Mouse (Mus musculus): ENCODE results near the gene Brd3. TPM values are rescaled to one million over a fixed set of nuclear protein-coding genes. Genes with fewer than 3 reads are reported as not detected.

The Brd3 gene
- total and polyA plus RNA-seq, 3 experiments, result 10.7 to 46.9 (median 38.7) TPM

- Histone ChIP-seq H3K27me3 (ENCODE audit: control insufficient read depth in 1 of 2, insufficient read depth in 2 of 2, low read length in 2 of 2) (no peaks in the 10 kb centered on the region), H3K36me3 (ENCODE audit: control insufficient read depth in 1 of 2, insufficient read depth in 2 of 2, low read length in 2 of 2) (peaks cover 0 to 11% of the 10 kb centered on the region in 2 experiments; a peak in 1 of 4 replicates), H3K4me3 (ENCODE audit: control insufficient read depth in 1 of 2, insufficient read depth in 1 of 2, low read depth in 2 of 2, low read length in 2 of 2) (peak overlapping the region; percentile 67 to 88), H3K9ac (ENCODE audit: control insufficient read depth, low read depth, low read length, poor library complexity, severe bottlenecking) (peak overlapping the region; percentile 87), H3K27ac (ENCODE audit: control insufficient read depth, low read depth, low read length) (no peak overlapping the region), H3K79me2 (ENCODE audit: control insufficient read depth, insufficient read depth, low read length, poor library complexity) (peaks cover 15% of the 10 kb centered on the region), H3K4me1 (ENCODE audit: control insufficient read depth in 1 of 2, insufficient read depth in 2 of 2, low read length in 2 of 2) (peaks cover 3 to 12% of the 10 kb centered on the region in 2 experiments), H3K9me3 (replicated peaks; ENCODE audit: insufficient read depth, low read length) (no peaks in the 10 kb centered on the region)
- TF ChIP-seq POLR2A (IDR thresholded peaks at IDR 0.05; ENCODE audit: control insufficient read depth in 1 of 2, insufficient read depth in 1 of 2, low read depth in 1 of 2, low read length in 2 of 2, poor library complexity in 1 of 2) (no peak), SMC3 (IDR thresholded peaks at IDR 0.05; ENCODE audit: low read depth, low read length) (no peak), NRF1 (IDR thresholded peaks at IDR 0.05; ENCODE audit: insufficient read depth, low read depth, low read length, poor library complexity, severe bottlenecking) (no peak), ETS1 (IDR thresholded peaks at IDR 0.05; ENCODE audit: low read depth, low read length) (no peak), ZMIZ1 (IDR thresholded peaks at IDR 0.05; ENCODE audit: low read depth, low read length) (no peak), HCFC1 (IDR thresholded peaks at IDR 0.05; ENCODE audit: low read depth, low read length) (no peak), TBP (IDR thresholded peaks at IDR 0.05; ENCODE audit: low read depth, low read length) (no peak), MEF2A (IDR thresholded peaks at IDR 0.05; ENCODE audit: extremely low read depth, insufficient replicate concordance, low read depth, low read length, poor library complexity, severe bottlenecking) (no peak), CTCF (IDR thresholded peaks at IDR 0.05 in 2 of 3, conservative IDR thresholded peaks at IDR 0.05 in 1 of 3; ENCODE audit: control insufficient read depth in 1 of 3, insufficient read depth in 1 of 3, low read depth in 2 of 3, low read length in 3 of 3, poor library complexity in 1 of 3, severe bottlenecking in 1 of 3) (no peak), ELF1 (IDR thresholded peaks at IDR 0.05; ENCODE audit: low read depth, low read length) (no peak), MYC (IDR thresholded peaks at IDR 0.05; ENCODE audit: low read depth, low read length) (no peak), POLR2AphosphoS2 (IDR thresholded peaks at IDR 0.05; ENCODE audit: low read length) (no peak), TAL1 (IDR thresholded peaks at IDR 0.05; ENCODE audit: low read length) (no peak), MYB (IDR thresholded peaks at IDR 0.05; ENCODE audit: low read depth, low read length) (no peak), GABPA (IDR thresholded peaks at IDR 0.05; ENCODE audit: low read depth, low read length) (no peak), EP300 (IDR thresholded peaks at IDR 0.05; ENCODE audit: low read depth in 1 of 2, low read length in 2 of 2) (no peak), KAT2A (conservative IDR thresholded peaks at IDR 0.05; ENCODE audit: low read depth, low read length) (no peak), SIN3A (IDR thresholded peaks at IDR 0.05; ENCODE audit: low read length) (no peak)
- DNase-seq (ENCODE audit: low read depth, low spot score), result peak; percentile 60
Observed at GRCm38 (mm10) chr2:27425751-27426405, 81.6 kb downstream of the Brd3 start.

- H3K36me3 ChIP-seq (ENCODE audit: control insufficient read depth in 1 of 2, insufficient read depth in 2 of 2, low read length in 2 of 2), result peaks cover 0 to 11% of the 10 kb centered on the region in 2 experiments; a peak in 1 of 4 replicates
- TF ChIP-seq CHD2 (IDR thresholded peaks at IDR 0.05; ENCODE audit: low read length), result no peak
- peak overlapping the region; percentile 67 to 88 for H3K4me3 ChIP-seq (ENCODE audit: control insufficient read depth in 1 of 2, insufficient read depth in 1 of 2, low read depth in 2 of 2, low read length in 2 of 2)
- no peaks in the 10 kb centered on the region for H3K9me3 ChIP-seq (replicated peaks; ENCODE audit: insufficient read depth, low read length)
- H3K27me3 ChIP-seq (ENCODE audit: control insufficient read depth in 1 of 2, insufficient read depth in 2 of 2, low read length in 2 of 2), result no peaks in the 10 kb centered on the region
- DNase-seq (ENCODE audit: low read depth, low spot score), result peak; percentile 19
- no peak overlapping the region for H3K27ac ChIP-seq (ENCODE audit: control insufficient read depth, low read depth, low read length)
- H3K4me1 ChIP-seq (ENCODE audit: control insufficient read depth in 1 of 2, insufficient read depth in 2 of 2, low read length in 2 of 2), result peaks cover 3 to 12% of the 10 kb centered on the region in 2 experiments
- peaks cover 15% of the 10 kb centered on the region for H3K79me2 ChIP-seq (ENCODE audit: control insufficient read depth, insufficient read depth, low read length, poor library complexity)
- H3K9ac ChIP-seq (ENCODE audit: control insufficient read depth, low read depth, low read length, poor library complexity, severe bottlenecking), result peak overlapping the region; percentile 87
Observed at GRCm38 (mm10) chr2:27425161-27425611, 82.3 kb downstream of the Brd3 start.

Measured in MEL (cell line).